Mouse (Mus musculus) ES-E14 (cell line): ENCODE data around the gene Ms4a4d.
"Not testable (repeated sequence)": the region's sequence is repeated elsewhere in the genome, so short reads cannot be mapped to it uniquely, and the experiment has no call there.

Source experiments
- CHD2 ChIP-seq: IDR thresholded peaks from 2 replicates; pipeline ENCODE4 v1.6.1; 2014; ENCODE audit warnings: mild to moderate bottlenecking, low read depth, low read length, inconsistent platforms
- HCFC1 ChIP-seq: IDR thresholded peaks from 2 replicates; pipeline ENCODE4 v1.6.1; 2012; ENCODE audit warnings: low read length, inconsistent platforms, borderline replicate concordance; ENCODE audit not compliant: insufficient read depth
- MAFK ChIP-seq: IDR thresholded peaks from 2 replicates; pipeline ENCODE4 v1.6.1; 2014; ENCODE audit warnings: mild to moderate bottlenecking, low read depth, low read length, inconsistent platforms; ENCODE audit not compliant: insufficient read depth
- ZNF384 ChIP-seq: IDR thresholded peaks from 2 replicates; pipeline ENCODE4 v1.6.1; 2012; ENCODE audit warnings: low read depth, low read length, inconsistent platforms

DNA sequence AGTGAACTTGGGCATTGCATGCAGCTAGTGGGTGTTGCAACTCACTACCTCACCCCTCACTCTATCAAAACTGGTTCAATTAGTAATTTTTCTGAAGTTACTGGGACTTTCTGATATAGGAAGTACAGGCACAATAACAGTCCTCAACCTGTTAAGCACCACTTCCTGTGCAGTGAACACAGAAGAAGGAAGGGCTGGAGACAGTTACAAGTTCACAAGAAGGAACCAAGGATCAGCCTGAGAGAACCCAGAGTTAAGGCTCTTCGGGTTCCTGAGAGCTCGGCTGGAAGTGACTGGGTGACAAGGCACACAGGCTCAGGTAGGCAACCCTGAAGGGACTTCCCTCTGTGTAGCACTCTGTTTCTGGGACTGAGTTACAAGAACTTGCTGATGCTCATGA, 18.2 kb upstream of the Ms4a4d start:
- TF ChIP-seq ZNF384, HCFC1, CHD2, MAFK: not testable (repeated sequence)
